Mouse (Mus musculus) kidney, adult 11 months (tissue): ENCODE measurements at regions not wholly inside any gene's neighbourhood (a gene's known extent, or its start where the extent isn't known, plus 50 kb on each side); places are given as distances from the start of the nearest gene placed in this dataset.
A peak's percentile ranks its signal among the peaks of the same experiment; 100 is the strongest.

Experiments
- DNase-seq: peaks from one replicate; pipeline ENCODE4 v3.0.0; 2022

DNA sequence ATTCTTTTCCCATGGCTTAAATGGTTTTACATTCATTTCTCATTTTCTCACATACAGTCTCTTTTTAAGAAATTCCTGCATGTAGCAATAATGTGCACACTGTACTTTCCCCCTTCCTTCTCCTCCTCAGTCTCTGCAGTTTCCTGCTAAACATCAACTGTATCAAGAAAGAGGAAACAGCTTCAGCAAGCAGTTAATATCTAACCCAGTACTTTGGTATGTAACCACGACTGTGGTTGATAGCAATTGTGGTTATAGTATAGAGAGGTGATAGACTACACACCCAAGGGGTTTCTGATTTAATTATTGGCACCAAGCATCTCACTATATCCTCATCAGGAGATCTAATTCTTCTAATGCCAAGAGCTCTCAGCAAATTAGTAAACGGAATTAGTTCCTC lies 52.8 kb upstream of the Eci2 start:
- no peak for DNase-seq

DNA sequence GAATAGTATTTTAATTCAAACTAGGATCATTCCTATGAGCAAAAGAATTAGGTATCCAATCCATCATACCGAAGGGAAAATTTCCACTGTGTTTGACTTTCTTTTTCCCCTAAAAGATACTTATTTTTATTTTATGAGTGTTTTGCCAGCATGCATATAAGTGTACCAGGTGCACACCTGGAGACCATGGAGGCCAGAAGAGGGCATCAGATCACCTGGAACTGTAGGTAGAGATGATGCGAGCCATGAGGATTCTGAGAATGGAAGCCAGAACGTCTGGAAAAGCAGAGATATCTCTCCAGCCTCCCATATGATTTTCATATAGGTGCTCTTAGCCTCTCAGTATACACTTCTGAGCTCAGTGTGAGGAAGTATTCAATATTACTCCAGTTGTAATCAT lies 58.5 kb upstream of the Eci2 start:
- DNase-seq = no peak

DNA sequence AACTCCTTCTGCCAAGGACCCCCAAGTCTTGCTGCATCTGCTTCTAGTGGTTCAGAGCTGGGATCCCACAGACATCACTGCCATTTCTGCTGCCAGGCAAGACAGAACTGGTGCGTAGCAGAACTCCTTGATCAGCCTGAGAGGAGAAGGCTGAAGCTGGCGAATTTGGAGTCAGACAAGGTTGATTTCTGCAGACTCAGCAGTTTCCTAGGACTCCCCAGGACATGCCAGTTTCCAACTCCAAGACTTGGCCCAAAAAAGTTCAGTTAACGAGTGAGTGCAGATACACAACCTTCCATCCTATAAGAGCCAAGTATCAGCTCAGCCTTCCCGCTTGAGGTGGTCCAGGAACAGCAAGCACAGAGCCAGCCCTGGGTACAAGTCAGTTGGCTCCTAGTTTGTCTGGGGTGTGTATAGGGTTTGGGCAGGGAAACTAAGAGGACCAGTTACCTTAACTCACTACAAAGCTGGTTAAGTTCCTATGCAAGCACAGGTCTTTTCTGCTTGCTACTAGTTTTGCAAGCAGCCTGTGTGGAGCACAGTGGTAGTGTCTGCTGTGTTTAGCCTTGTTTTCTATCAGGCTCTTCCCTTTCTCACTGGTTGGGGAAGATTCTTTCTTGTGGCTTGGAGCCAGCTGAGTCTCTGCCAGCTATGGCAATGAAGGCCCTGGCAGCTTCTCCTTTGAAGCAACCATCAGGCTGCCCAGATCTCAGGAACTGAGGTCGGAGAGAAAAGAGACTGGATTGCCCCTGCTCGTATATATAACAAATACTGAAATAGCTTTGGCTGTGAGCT lies 60.5 kb upstream of the Eci2 start:
- peak; percentile 48 for DNase-seq

DNA sequence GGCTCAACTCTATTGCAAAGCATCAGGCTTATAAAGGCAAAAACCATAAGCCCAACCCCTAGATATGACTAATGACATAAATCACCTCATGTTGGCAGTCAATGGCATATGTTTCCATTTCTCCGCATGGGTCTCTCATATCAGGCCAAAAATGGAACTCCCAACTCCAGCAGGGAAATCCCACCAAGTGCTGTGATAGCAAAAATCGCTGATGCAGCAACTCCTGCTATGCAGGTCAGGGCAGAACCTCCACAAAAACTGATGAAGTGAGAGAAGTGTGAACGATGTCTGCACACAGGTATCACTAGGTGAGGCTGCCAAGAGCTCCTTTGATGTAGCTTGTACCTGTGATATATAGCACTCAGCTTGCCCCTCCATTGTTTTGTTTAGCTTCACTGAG lies 64.3 kb upstream of the Eci2 start:
- DNase-seq = no peak

DNA sequence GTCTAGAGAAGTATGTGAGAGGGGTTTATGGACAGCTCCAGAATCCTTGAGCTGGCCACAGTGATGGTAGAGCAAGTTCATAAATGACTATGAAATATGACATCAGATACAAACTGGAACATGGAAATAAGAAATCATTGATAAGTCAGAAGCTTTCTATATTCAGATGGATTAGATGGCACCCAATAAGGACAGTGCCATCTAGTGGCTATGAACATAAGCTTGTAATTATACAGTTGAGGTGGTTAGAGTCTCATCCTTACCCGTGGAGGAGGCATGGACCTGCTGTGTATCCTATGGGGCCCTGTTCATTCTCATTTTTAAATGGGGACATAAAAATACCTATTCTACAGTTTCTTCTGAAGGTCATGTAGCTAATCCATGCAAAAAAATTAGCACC lies 92.9 kb upstream of the Eci2 start:
- no peak for DNase-seq

DNA sequence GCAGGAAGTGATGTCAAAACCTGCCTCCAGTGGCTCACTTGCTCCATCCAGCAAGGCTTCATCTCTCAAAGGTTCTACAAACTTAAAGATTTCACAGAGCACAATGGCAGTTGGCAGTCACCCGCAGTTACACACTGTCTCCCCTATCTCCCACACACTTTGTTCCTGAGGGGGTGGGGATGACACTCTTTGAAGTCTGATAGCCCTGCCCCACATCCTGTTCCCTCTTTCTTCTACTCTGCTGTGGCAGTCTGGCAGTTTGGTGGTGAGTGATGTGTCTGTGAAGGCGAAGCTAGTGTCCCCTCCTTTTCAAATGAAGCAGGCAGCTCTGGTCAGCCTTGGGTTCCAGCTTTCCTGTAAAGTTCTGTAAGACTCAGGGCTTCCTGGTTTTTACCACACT lies 102.6 kb upstream of the Eci2 start:
- no peak for DNase-seq

DNA sequence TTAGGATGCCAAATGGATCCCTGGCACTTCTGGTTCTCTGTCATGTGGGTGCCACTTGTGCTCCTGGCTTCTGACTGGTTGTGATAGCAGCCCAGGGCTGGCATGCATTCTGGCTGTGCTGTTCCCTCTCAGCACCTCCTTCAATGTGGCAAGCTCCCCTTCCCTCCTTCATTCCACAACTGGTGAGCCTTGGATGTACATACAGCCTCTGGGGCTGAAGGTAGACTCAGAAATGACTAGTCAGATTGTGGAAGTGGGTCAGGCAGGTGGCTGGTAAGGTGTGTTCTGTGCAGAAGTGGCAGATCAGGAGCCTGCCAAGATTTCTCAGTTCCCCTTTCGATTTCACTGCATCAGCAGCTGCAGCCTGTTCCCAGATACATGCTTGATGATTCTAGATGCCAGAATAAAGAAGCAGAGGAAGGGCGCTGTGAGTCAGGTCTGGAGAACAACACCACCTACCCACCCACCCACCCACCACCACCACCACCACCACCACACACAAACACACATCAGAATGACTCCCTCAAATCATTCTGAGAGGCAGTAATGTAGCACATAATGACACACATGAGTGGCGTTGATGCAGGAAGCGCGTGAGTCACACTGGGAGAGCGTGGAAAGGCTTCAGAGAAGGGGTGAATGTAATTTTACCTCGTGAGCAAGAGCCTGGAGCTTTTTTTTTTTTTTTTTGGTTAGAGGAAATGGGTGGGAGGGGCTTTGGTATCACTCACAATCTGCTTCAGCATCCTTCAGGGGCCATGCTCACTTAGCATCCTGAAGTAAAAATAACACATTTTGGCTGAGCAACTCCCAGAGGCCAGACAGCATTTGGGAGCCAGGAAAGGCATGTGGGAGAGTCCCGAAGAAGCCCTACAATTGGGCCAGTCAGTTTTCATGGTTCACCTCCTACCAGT lies 104.6 kb upstream of the Eci2 start:
- no peak for DNase-seq

DNA sequence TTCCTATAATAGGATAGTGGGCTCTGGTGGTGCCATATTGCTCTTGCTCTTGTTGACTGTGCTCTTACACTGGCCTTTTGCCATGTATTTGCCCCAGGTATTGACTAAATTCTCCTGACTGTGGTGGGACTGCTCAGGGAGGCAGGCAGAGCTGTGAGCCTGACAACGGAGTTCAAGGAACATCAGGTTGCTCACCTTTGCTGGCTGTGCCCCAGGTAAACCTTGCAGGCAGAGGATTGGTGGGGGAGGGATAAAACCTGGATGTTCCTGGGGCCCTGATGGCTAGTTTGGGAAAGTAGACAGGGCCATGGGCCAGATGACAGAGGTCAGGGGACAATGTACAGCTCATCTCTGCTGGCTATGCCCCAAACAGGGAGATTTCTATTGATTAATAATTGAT lies 124.7 kb upstream of the Eci2 start:
- no peak for DNase-seq

DNA sequence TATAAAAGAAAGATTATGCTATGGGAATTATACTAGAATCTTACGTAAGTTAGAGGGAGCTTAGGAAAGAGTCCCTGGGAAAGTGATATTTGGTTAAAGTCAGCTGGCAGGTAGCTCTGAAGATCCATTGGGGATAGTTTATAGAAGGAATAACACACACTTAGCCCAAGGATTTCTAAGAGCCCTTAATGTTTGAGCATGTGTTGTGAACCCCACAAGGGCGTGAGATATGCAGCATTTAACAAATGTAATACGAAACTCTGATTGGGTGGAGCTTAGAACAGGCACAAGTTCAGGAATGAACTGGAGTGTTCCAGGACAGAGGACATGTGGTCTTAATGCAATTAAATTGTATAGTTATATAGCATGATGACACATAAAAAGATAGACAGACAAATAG lies 132.6 kb upstream of the Eci2 start:
- no peak for DNase-seq

DNA sequence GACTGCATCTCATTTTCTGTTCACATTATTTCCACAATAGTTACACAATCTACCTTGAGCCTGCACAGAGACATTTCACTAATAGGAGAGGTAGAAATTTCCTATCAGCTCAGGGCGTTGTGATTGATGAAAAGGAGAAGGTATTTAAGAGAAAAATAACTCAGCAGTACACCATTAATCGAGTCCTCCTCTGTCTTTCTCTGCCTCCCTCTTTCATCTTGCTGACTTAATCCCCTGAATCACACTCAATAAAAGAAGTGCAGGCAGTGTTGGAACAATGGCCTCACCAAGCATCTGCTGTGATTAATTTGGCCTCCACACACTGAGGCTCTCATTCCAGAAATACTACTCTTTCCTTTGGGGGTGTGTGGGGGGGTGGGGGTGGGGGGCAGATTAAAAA lies 133.9 kb upstream of the Eci2 start:
- no peak for DNase-seq

DNA sequence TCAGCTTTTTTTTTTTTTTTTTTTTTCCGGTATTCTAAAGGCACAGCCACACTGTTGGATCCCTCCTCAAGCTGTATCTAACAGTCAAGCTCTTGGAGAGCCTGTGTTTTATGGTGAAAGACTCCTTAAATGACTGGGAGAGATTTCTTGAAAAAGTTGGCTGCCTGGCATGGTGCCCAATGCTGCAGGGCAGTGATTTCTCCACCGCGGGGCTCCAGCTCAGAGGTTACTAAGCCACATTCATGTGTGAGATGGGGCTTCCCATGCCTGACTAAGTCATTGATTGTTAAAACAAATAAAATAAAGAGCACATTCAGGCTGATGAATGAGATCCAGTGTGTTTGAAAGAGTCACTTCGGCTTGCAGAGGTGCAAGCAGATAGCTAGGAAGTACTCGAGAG lies 139.2 kb upstream of the Eci2 start:
- no peak for DNase-seq

DNA sequence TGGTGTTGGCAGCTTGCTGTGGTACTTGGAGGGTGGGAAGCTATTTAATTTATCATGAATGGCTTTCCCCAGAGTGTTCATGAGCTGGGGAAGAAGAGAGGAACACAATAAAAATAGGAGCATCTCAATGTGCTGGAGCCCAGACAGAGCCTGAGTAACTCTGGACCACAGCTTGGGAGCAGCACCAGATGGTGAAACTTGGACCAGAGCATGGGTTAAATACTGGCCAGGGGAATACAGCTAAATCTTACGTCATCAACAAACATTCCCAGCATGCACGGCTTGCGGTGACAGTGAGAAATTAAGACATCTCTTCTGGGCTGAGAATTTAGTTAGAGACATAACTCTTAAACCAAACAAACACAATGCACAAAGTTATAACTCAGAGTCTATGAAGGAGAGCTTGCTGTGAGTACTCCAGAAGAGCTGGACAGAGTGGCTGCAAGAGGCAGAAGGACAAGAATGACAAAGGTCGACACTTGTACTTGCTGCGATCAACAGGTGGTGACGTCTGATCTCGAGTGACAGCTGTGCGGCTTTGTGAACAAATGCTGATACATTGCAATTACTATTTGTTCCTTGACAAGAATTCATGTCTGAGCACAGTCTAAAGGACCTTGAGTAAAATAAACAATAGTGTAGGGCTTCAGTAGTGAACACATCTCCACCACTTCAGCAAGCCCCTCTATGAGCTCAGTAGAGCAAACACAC lies 140.1 kb upstream of the Eci2 start:
- DNase-seq = no peak

DNA sequence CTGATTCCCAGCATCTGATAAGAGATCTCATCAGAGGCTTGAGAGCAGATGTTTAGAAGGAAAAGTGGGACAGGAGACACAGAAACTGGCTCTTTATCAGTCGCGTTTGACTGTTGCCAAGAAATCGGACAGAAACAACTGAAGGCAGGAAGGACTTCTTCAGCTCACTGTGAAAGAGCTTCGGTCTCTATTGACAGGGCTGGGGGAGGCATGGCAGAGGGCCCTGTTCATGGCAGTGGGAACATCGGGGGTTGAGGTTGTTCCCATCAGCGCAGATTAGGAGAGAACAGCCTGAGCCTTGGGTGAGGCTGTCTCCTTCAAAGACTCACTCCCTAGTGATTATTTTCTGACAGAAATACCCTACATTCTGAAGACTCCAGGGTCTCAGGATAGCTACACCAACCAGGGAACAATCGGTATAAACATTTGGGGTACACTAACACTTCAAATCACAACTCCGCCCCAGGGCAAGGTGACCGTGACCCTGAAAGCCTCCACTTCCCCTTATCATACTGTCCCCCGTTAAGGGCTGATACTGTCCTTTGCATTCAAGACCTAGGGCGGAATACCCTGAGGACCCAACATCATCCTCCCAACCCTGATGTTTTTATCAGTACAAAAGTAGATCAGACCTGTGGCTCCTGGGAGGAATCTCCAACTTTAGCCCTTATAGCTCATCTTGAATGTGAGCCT lies 144.8 kb upstream of the Eci2 start:
- no peak for DNase-seq

DNA sequence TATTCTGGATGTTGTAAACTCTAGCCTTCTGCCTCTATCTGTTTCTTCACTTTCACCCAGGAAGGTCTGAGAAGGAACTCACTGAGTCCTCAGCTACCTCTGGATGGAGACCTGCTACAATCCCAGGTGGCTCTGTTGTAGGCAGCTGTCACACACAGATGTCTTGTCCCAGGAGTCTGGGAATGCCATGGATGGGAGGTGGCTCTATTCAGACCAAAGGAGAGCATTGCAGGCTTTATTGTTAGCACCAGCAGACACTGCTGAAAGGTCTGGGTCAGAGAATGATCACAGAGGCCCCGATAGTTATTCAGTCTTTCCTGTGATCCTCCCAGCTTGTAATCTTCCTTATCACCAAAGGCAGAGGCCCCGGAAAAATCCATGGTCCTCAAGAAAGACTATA lies 146.6 kb upstream of the Eci2 start:
- no peak for DNase-seq

DNA sequence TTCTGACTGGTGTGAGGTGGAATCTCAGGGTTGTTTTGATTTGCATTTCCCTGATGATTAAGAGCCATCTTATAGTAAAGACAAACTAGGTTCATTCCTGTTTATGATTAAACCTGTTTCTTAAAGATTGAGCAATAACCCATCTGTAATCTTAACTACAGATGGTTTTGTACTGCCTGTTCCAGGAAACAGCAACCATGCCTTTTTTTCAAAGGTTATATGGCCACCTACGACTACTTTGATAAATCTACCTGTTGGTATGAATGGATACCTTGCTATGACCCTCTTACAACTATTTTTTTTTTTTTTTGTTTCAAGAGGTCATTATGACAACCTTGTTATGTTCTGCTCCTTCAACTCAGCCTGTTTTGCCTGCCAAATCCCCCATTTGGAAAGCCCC lies 148.7 kb upstream of the Eci2 start:
- no peak for DNase-seq

DNA sequence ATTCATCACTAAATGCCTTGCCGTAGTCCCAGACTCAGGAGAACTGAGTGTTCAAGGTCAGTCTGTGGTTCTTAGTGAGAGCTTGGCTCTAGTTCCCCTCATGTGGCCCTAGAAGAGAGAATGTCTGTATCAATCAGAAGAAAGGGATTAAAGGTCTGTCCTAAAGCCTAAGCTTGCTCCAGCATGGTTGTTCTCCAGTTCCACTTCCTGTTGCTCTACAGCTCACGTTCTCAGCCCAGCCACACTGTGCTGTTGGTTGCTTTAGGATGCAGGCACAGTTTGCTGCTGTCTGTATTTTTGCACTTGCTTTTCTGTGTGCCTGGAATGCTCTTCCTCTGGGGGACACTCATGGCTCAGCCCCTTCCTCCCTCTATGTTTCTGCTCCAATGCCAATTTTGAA lies 150.4 kb upstream of the Eci2 start:
- no peak for DNase-seq

DNA sequence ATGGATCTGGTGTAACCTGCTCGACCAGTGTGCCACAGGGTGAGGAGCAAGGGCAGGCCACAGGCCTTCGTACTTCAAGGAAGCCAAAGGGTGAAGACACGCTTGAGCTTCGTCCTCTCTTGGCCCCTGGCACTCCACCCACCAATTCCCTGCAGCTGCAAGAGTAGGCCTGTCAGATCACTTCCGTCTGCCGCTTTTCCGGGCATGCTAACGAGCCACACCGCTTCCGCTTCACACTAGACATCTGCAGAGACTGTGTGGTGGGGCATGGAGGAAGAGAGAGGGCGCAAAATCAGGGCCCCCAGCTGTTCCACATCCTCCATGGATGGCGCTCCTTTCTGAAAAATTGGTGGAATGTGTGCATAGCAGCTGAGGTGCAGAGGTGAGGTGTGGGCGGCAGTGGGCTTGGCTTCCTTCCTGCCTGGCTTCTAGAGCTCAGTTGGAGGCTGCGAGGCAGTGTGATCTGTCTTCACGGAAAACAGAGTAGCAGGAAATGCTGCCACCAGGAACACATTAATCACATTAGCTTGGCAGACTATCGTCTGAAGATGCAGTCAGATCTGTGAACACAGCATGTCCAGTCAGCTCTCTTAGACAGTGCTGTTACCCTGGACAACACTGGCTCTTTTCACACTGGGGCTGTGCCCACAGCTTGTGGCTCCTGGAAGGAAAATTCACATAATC lies 162.3 kb upstream of the Eci2 start:
- DNase-seq = peak; percentile 72

DNA sequence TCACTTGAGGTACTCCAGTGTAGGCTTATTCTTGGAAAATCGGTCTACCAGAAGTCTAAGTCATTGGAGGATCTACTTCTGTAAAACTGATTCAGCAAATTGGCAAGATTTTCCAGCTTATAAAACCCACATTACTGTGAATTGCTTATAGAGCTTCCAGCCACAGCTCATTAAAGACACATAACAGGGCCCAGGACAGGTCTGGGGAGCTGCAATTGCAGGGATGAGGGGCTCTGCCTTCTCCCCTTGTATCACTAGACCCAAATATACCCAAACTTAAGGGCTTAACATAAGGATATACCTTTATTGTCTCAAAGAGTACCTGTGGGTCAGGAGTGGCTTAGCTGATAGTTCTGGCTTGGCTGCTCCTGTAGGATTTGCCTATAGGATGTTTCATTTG lies 175.2 kb upstream of the Eci2 start:
- no peak for DNase-seq

DNA sequence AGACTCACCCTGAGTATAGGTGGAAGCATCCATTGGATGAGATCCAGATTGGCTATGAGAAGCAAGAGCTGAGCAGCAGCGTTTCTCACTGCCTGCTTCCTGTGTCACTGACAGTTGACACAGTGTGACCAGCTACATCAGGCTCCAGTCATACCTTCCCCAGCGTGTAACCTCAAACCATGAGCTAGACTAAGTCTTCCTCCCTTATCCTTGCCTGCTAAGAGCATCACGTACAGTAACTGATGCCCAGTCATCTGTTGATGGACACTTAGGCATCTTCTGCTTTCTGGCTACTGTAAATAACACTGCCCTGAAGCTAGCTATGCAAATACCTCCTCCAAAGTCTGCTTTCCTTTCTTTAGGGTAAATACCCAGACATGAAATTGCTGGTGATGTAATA lies 181.4 kb upstream of the Eci2 start:
- DNase-seq = no peak

DNA sequence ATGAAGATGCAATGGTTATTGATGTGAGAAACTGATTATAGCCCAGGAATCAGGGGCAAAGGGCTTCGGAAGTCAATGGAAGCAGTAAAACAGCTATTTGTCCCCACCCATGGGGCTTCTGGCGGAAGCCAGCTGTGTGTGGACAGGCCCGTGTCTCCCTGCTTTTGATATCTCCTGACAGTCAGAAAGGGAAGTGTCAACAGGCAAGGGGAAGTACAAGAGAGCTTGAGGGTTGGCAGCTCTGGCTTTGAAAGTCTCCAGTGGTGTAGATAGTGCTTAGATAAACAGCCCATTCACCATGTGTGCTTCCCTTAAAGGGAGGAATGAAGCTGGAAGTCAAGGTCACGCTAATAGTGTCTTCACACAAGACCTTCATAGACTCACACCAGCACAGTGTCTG lies 182.7 kb upstream of the Eci2 start:
- DNase-seq = no peak

DNA sequence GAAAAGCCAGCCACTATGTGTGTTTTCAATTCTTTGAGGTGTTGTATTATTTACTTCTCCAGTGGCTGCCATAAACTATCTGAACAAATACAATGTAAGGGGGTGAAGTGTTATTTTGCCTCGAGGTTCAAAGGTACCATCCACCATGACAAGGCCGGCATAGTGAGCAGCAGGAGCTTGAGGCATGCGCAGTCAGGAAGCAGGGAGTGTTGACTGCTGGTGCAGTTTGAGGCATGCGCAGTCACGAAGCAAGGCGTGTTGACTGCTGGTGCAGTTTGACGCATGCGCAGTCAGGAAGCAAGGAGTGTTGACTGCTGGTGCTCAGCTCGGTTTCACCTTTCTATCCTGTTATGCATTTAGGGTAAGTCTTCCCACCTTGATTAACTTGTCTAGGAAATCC lies 184.9 kb upstream of the Eci2 start:
- no peak for DNase-seq

DNA sequence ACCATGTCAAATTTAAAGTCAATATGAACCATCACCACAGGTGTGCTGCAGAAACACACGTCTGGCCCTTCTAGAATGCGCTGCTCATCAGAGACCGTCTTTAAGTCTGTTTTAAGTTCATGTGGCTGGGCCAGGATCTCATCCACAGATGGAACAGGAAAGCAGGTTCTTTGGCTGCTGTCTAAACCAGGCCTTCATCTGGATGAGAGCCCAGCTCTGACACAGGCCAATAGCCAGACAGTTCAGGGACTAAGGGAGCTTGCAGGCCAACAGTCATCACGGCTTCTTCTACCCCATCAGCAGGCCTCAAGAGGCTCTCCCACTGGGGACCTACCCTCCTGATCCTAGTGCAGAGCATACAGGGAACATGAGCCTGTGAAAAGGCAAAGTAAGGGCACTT lies 185.4 kb upstream of the Eci2 start:
- no peak for DNase-seq

DNA sequence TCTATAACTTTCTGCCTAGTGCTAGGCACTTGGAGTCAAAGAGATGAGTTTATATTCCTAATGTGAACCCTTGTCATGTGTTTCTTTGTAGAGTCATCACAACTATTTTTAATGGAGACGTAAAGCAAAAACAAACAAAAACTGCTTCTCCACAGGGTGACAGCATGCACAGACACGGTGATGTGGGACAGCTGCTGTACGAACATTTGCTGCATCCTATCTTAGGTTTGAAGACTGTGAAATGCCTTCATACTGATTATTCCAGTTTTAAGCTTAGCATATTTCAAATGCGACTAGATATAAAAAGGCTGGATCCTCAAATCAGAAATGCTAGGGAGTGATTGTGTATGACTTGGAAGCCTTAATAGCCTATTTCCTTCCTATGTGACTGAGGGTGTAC lies 187.3 kb upstream of the Eci2 start:
- DNase-seq = no peak
